Comparison of ENCODE assay signal across 24 mouse cellular contexts in genomic region chr7:67686545-67686944, GRCm38 (mm10). TPM values are rescaled to one million over a fixed set of nuclear protein-coding genes. Genes with fewer than 3 reads are reported as not detected.
DNase-seq lines count a peak whose midpoint lies in the region; TF ChIP-seq lines count a peak whose summit lies in the region.
"Had no signal": no experiment of that assay in that cellular context is flagged by ENCODE, and none has a peak within 500 bp of the region (broad histone marks: within the 10 kb centered on the region; RNA-seq: fewer than 3 reads in every experiment).

No protein-coding gene starts in this region.

- TF ChIP-seq CTCF in layer of hippocampus, adult 2 months (conservative IDR thresholded peaks at IDR 0.05): peak; percentile 52

- no peaks in the 10 kb centered on the region for H3K4me1 ChIP-seq in embryonic facial prominence, embryonic 10.5 days
- H3K4me1 ChIP-seq: forebrain, embryonic 15.5 days; limb, embryonic 12.5 days; liver, embryonic 12.5 days; midbrain, embryonic 13.5 days; neural tube, embryonic 13.5 days had no signal

- peaks cover 65% of the 10 kb centered on the region for H3K36me3 ChIP-seq in embryonic facial prominence, embryonic 10.5 days (replicated peaks)
- H3K36me3 ChIP-seq: forebrain, embryonic 15.5 days; G1E had no signal

- H3K4me3 ChIP-seq in layer of hippocampus, adult 2 months: no peak overlapping the region
- H3K4me3 ChIP-seq in embryonic facial prominence, embryonic 10.5 days: no peak overlapping the region
- H3K4me3 ChIP-seq: forebrain, embryonic 15.5 days; limb, embryonic 12.5 days; liver, embryonic 12.5 days; lung, embryonic 15.5 days; midbrain, embryonic 13.5 days; myocyte; neural tube, embryonic 13.5 days had no signal

- peak; percentile 24 for DNase-seq in heart, adult 11 months
- DNase-seq in heart, postnatal 25 days (ENCODE audit: low spot score): no peak
- no peak for DNase-seq in layer of hippocampus, adult 2 months (ENCODE audit: low spot score in 2 of 2)
- no peak for DNase-seq in layer of hippocampus, postnatal 14 days (ENCODE audit: low spot score in 2 of 2)
- peak; percentile 50 for DNase-seq in lung, postnatal 36 days
- DNase-seq in lung, adult 18-20 months: no peak
- DNase-seq in NIH3T3 (ENCODE audit: low read depth): peak; percentile 34
- DNase-seq in embryonic facial prominence, embryonic 10.5 days (ENCODE audit: low spot score): no peak
- DNase-seq: adrenal gland, postnatal 10 days; cerebellum, adult 2 months; cerebellum, postnatal 25 days; embryo, embryonic 11 days; gastrocnemius, postnatal 10 days; heart, adult 18-20 months; thymus, adult 2 months had no signal

- no peaks in the 10 kb centered on the region for H3K27me3 ChIP-seq in embryonic facial prominence, embryonic 10.5 days (replicated peaks; ENCODE audit: low read depth, poor library complexity, severe bottlenecking)
- H3K27me3 ChIP-seq: CH12.LX; forebrain, embryonic 15.5 days; limb, embryonic 12.5 days; liver, embryonic 12.5 days; lung, embryonic 15.5 days; midbrain, embryonic 13.5 days; neural tube, embryonic 13.5 days had no signal

- peaks cover 8% of the 10 kb centered on the region; the same call in 1 of the 2 replicates for H3K9me3 ChIP-seq in embryonic facial prominence, embryonic 10.5 days
- H3K9me3 ChIP-seq: forebrain, embryonic 15.5 days; liver, embryonic 12.5 days; lung, embryonic 15.5 days; midbrain, embryonic 13.5 days; neural tube, embryonic 13.5 days had no signal

- intact Hi-C loops in heart, postnatal 25 days (cut with DNase I): no loop called here

- 98% methylated on average over 3 of the region's 3 CpGs for WGBS in embryonic facial prominence, embryonic 10.5 days

- H3K27ac ChIP-seq in layer of hippocampus, adult 2 months: no peak overlapping the region
- no peak overlapping the region for H3K27ac ChIP-seq in embryonic facial prominence, embryonic 10.5 days (replicated peaks)
- H3K27ac ChIP-seq: forebrain, embryonic 15.5 days; limb, embryonic 12.5 days; liver, embryonic 12.5 days; lung, embryonic 15.5 days; midbrain, embryonic 13.5 days; neural tube, embryonic 13.5 days had no signal

RNA-seq across cellular contexts. Expression of gene Ttc23, which starts 39.3 kb away (rescaled TPM):
- 10 to 100 TPM; 16.6 to 26.1 TPM for total RNA-seq in heart, postnatal 25 days (2021)
- total RNA-seq in layer of hippocampus, adult 2 months (2021): 1 to 10 TPM; 4.6 to 7.9 TPM
- total RNA-seq in layer of hippocampus, postnatal 14 days (2021): 1 to 10 TPM; 8.3 to 9.7 TPM
- 45.5 and 47.3 TPM in 2 replicates for polyA plus RNA-seq in embryonic facial prominence, embryonic 10.5 days (2016; fragmentation: Nextera tagmentation; extraction: Ambion mirVana)

RNA-seq across cellular contexts. Expression of gene Lrrc28, which starts 41.5 kb away (rescaled TPM):
- 10 to 100 TPM; 16.2 to 19.3 TPM for total RNA-seq in heart, postnatal 25 days (2021)
- 10 to 100 TPM; 32.4 to 37.4 TPM for total RNA-seq in layer of hippocampus, adult 2 months (2021)
- total RNA-seq in layer of hippocampus, postnatal 14 days (2021): 10 to 100 TPM; 38.7 to 38.9 TPM
- 18.0 and 21.5 TPM in 2 replicates for polyA plus RNA-seq in embryonic facial prominence, embryonic 10.5 days (2016; fragmentation: Nextera tagmentation; extraction: Ambion mirVana)

Comparison
In these comparisons a context has a peak if more than half of its experiments do, and no peak if none do; other contexts are left out.
1. DNase-seq: peak in heart, adult 11 months (single experiment), lung, postnatal 36 days (single experiment) and NIH3T3 (single experiment); none in heart, postnatal 25 days (single experiment), layer of hippocampus, adult 2 months (0 of 2), layer of hippocampus, postnatal 14 days (0 of 2), lung, adult 18-20 months (0 of 2) and embryonic facial prominence, embryonic 10.5 days (single experiment).